Mouse (Mus musculus): ENCODE results near the gene Smim23. TPM values are rescaled to one million over a fixed set of nuclear protein-coding genes. Genes with fewer than 3 reads are reported as not detected.

Gene Smim23
- total and polyA plus RNA-seq, 3 experiments, result not detected

GRCm38 (mm10) chr11:32840256-32840655 is 15.9 kb upstream of the Smim23 start:
- TF ChIP-seq UBTF (IDR thresholded peaks at IDR 0.05; ENCODE audit: borderline replicate concordance, insufficient read depth, low read depth, low read length) (no peak), MEF2A (IDR thresholded peaks at IDR 0.05; ENCODE audit: extremely low read depth, insufficient replicate concordance, low read depth, low read length, poor library complexity, severe bottlenecking) (no peak), MAX (IDR thresholded peaks at IDR 0.05; ENCODE audit: low read length) (no peak), HCFC1 (IDR thresholded peaks at IDR 0.05; ENCODE audit: low read depth, low read length) (no peak), RCOR1 (IDR thresholded peaks at IDR 0.05; ENCODE audit: low read depth, low read length) (no peak), ZMIZ1 (IDR thresholded peaks at IDR 0.05; ENCODE audit: low read depth, low read length) (no peak), SIN3A (IDR thresholded peaks at IDR 0.05; ENCODE audit: low read length) (no peak)

GRCm38 (mm10) chr11:32835022-32835421 is 10.6 kb upstream of the Smim23 start:
- Histone ChIP-seq H3K9ac (ENCODE audit: control insufficient read depth, low read depth, low read length, poor library complexity, severe bottlenecking) (no peak overlapping the region), H3K9me3 (replicated peaks; ENCODE audit: insufficient read depth, low read length) (no peaks in the 10 kb centered on the region), H3K4me3 (ENCODE audit: control insufficient read depth in 1 of 2, insufficient read depth in 1 of 2, low read depth in 2 of 2, low read length in 2 of 2) (no peak overlapping the region), H3K79me2 (ENCODE audit: control insufficient read depth, insufficient read depth, low read length, poor library complexity) (no peaks in the 10 kb centered on the region), H3K27me3 (ENCODE audit: control insufficient read depth in 1 of 2, insufficient read depth in 2 of 2, low read length in 2 of 2) (no peaks in the 10 kb centered on the region), H3K4me1 (ENCODE audit: control insufficient read depth in 1 of 2, insufficient read depth in 2 of 2, low read length in 2 of 2) (no peaks in the 10 kb centered on the region), H3K27ac (ENCODE audit: control insufficient read depth, low read depth, low read length) (no peak overlapping the region), H3K36me3 (ENCODE audit: control insufficient read depth in 1 of 2, insufficient read depth in 2 of 2, low read length in 2 of 2) (no peaks in the 10 kb centered on the region)
- no peak for DNase-seq (ENCODE audit: low read depth, low spot score)
- TF ChIP-seq ZC3H11A (IDR thresholded peaks at IDR 0.05; ENCODE audit: low read depth, low read length) (no peak), E2F4 (IDR thresholded peaks at IDR 0.05; ENCODE audit: borderline replicate concordance, low read depth, low read length) (no peak), MYC (IDR thresholded peaks at IDR 0.05; ENCODE audit: low read depth, low read length) (no peak)

More at GRCm38 (mm10) chr11:32840256-32840655, 15.9 kb upstream of the Smim23 start:
- no peak overlapping the region for H3K9ac ChIP-seq (ENCODE audit: control insufficient read depth, low read depth, low read length, poor library complexity, severe bottlenecking)
- H3K27me3 ChIP-seq (ENCODE audit: control insufficient read depth in 1 of 2, insufficient read depth in 2 of 2, low read length in 2 of 2), result no peaks in the 10 kb centered on the region
- no peak for DNase-seq (ENCODE audit: low read depth, low spot score)
- no peak overlapping the region for H3K4me3 ChIP-seq (ENCODE audit: control insufficient read depth in 1 of 2, insufficient read depth in 1 of 2, low read depth in 2 of 2, low read length in 2 of 2)
- H3K36me3 ChIP-seq (ENCODE audit: control insufficient read depth in 1 of 2, insufficient read depth in 2 of 2, low read length in 2 of 2), result no peaks in the 10 kb centered on the region
- H3K79me2 ChIP-seq (ENCODE audit: control insufficient read depth, insufficient read depth, low read length, poor library complexity), result no peaks in the 10 kb centered on the region
- no peaks in the 10 kb centered on the region for H3K4me1 ChIP-seq (ENCODE audit: control insufficient read depth in 1 of 2, insufficient read depth in 2 of 2, low read length in 2 of 2)
- H3K9me3 ChIP-seq (replicated peaks; ENCODE audit: insufficient read depth, low read length), result no peaks in the 10 kb centered on the region
- no peak overlapping the region for H3K27ac ChIP-seq (ENCODE audit: control insufficient read depth, low read depth, low read length)

- no peaks in the 10 kb centered on the region for H3K4me1 ChIP-seq (ENCODE audit: control insufficient read depth in 1 of 2, insufficient read depth in 2 of 2, low read length in 2 of 2)
- no peak overlapping the region for H3K27ac ChIP-seq (ENCODE audit: control insufficient read depth, low read depth, low read length)
- H3K27me3 ChIP-seq (ENCODE audit: control insufficient read depth in 1 of 2, insufficient read depth in 2 of 2, low read length in 2 of 2), result no peaks in the 10 kb centered on the region
- no peak for TF ChIP-seq SIN3A (IDR thresholded peaks at IDR 0.05; ENCODE audit: low read length)
- no peak overlapping the region for H3K9ac ChIP-seq (ENCODE audit: control insufficient read depth, low read depth, low read length, poor library complexity, severe bottlenecking)
- no peaks in the 10 kb centered on the region for H3K9me3 ChIP-seq (replicated peaks; ENCODE audit: insufficient read depth, low read length)
- H3K79me2 ChIP-seq (ENCODE audit: control insufficient read depth, insufficient read depth, low read length, poor library complexity), result no peaks in the 10 kb centered on the region
- no peak for DNase-seq (ENCODE audit: low read depth, low spot score)
- no peaks in the 10 kb centered on the region for H3K36me3 ChIP-seq (ENCODE audit: control insufficient read depth in 1 of 2, insufficient read depth in 2 of 2, low read length in 2 of 2)
- no peak overlapping the region for H3K4me3 ChIP-seq (ENCODE audit: control insufficient read depth in 1 of 2, insufficient read depth in 1 of 2, low read depth in 2 of 2, low read length in 2 of 2)
Measured at GRCm38 (mm10) chr11:32834367-32834918, 10.0 kb upstream of the Smim23 start.
